Mouse (Mus musculus) MEL (cell line): ENCODE measurements at regions not wholly inside any gene's neighbourhood (a gene's known extent, or its start where the extent isn't known, plus 50 kb on each side); places are given as distances from the start of the nearest gene placed in this dataset.
A peak's percentile ranks its signal among the peaks of the same experiment; 100 is the strongest.

ENCODE experiments used
- DNase-seq: peaks from one replicate; pipeline ENCODE4 v3.0.0; 2011; ENCODE audit warnings: low read depth, low spot score
- H3K27ac ChIP-seq: 2 replicates; pipeline ENCODE4 v1.5.1; 2012; ENCODE audit warnings: low read depth, mild to moderate bottlenecking, control low read depth, low read length, moderate library complexity; ENCODE audit not compliant: control insufficient read depth
- H3K27me3 ChIP-seq, 2 experiments: fragments of 150-350 bp in 1 of 2; sonication (generic) in 1 of 2; 2 replicates each; pipeline ENCODE4 v1.6.1; 2012; ENCODE audit warnings: low read length in 2 of 2, mild to moderate bottlenecking in 2 of 2, improper control_type of control experiment in 1 of 2, moderate library complexity in 1 of 2; ENCODE audit not compliant: insufficient read depth in 2 of 2, control insufficient read depth in 1 of 2
- H3K36me3 ChIP-seq, 2 experiments: 2 replicates each; pipeline ENCODE4 v1.6.1; 2012 to 2014; ENCODE audit warnings: low read length in 2 of 2, improper control_type of control experiment in 1 of 2, inconsistent platforms in 1 of 2, mild to moderate bottlenecking in 1 of 2; ENCODE audit not compliant: insufficient read depth in 2 of 2, control insufficient read depth in 1 of 2
- H3K4me1 ChIP-seq, 2 experiments: fragments of 150-350 bp in 1 of 2; sonication (generic) in 1 of 2; 2 replicates each; pipeline ENCODE4 v1.6.1; 2012; ENCODE audit warnings: low read length in 2 of 2, improper control_type of control experiment in 1 of 2, mild to moderate bottlenecking in 1 of 2; ENCODE audit not compliant: insufficient read depth in 2 of 2, control insufficient read depth in 1 of 2
- H3K4me3 ChIP-seq, 2 experiments: fragments of 150-350 bp in 1 of 2; sonication (generic) in 1 of 2; 2 replicates each; pipeline ENCODE4 v1.5.1; 2012; ENCODE audit warnings: low read depth in 2 of 2, low read length in 2 of 2, mild to moderate bottlenecking in 2 of 2, moderate library complexity in 2 of 2, control low read depth in 1 of 2, improper control_type of control experiment in 1 of 2; ENCODE audit not compliant: control insufficient read depth in 1 of 2, insufficient read depth in 1 of 2
- H3K79me2 ChIP-seq: 2 replicates; pipeline ENCODE4 v1.6.1; 2012; ENCODE audit warnings: mild to moderate bottlenecking, low read length, moderate library complexity; ENCODE audit not compliant: control insufficient read depth, poor library complexity, insufficient read depth
- H3K9ac ChIP-seq: 2 replicates; pipeline ENCODE4 v1.6.1; 2012; ENCODE audit warnings: low read depth, mild to moderate bottlenecking, control low read depth, low read length, moderate library complexity; ENCODE audit not compliant: control insufficient read depth, poor library complexity, severe bottlenecking
- H3K9me3 ChIP-seq: fragments of 150-350 bp; sonication (generic); replicated peaks from 2 replicates; pipeline ENCODE4 v1.6.1; 2012; ENCODE audit warnings: mild to moderate bottlenecking, low read length, improper control_type of control experiment, moderate library complexity; ENCODE audit not compliant: insufficient read depth
- BHLHE40 ChIP-seq: IDR thresholded peaks from 2 replicates; pipeline ENCODE4 v1.6.1; 2012; ENCODE audit warnings: low read depth, mild to moderate bottlenecking, inconsistent platforms, low read length, improper control_type of control experiment, borderline replicate concordance
- CHD1 ChIP-seq: IDR thresholded peaks from 2 replicates; pipeline ENCODE4 v1.6.1; 2012; ENCODE audit warnings: low read depth, mild to moderate bottlenecking, inconsistent platforms, low read length, improper control_type of control experiment
- CHD2 ChIP-seq: IDR thresholded peaks from 2 replicates; pipeline ENCODE4 v1.6.1; 2011; ENCODE audit warnings: low read length, improper control_type of control experiment
- CTCF ChIP-seq, 3 experiments: IDR thresholded peaks in 2 of 3; conservative IDR thresholded peaks in 1 of 3; 2 replicates each; pipeline ENCODE4 v1.5.1; 2011 to 2012; ENCODE audit warnings: low read length in 3 of 3, low read depth in 2 of 3, mild to moderate bottlenecking in 2 of 3, improper control_type of control experiment in 1 of 3, inconsistent platforms in 1 of 3, mixed read lengths in 1 of 3, moderate library complexity in 1 of 3; ENCODE audit not compliant: control insufficient read depth in 1 of 3, insufficient read depth in 1 of 3, poor library complexity in 1 of 3, severe bottlenecking in 1 of 3
- ELF1 ChIP-seq: IDR thresholded peaks from 2 replicates; pipeline ENCODE4 v1.6.1; 2014; ENCODE audit warnings: low read depth, mild to moderate bottlenecking, inconsistent platforms, low read length, improper control_type of control experiment, moderate library complexity
- EP300 ChIP-seq, 2 experiments: IDR thresholded peaks; 2 replicates each; pipeline ENCODE4 v1.6.1; 2011; ENCODE audit warnings: improper control_type of control experiment in 2 of 2, low read length in 2 of 2, low read depth in 1 of 2, mild to moderate bottlenecking in 1 of 2
- GATA1 ChIP-seq: IDR thresholded peaks from 2 replicates; pipeline ENCODE4 v1.6.1; 2011; ENCODE audit warnings: low read depth, low read length, improper control_type of control experiment
- HCFC1 ChIP-seq: IDR thresholded peaks from 2 replicates; pipeline ENCODE4 v1.6.1; 2012; ENCODE audit warnings: low read depth, mild to moderate bottlenecking, inconsistent platforms, low read length, improper control_type of control experiment, moderate library complexity
- JUND ChIP-seq: IDR thresholded peaks from 2 replicates; pipeline ENCODE4 v1.6.1; 2011; ENCODE audit warnings: low read depth, mild to moderate bottlenecking, improper control_type of control experiment, low read length
- KAT2A ChIP-seq: conservative IDR thresholded peaks from 2 replicates; pipeline ENCODE4 v1.6.1; 2012; ENCODE audit warnings: low read depth, low read length, improper control_type of control experiment, inconsistent platforms
- MAZ ChIP-seq: IDR thresholded peaks from 2 replicates; pipeline ENCODE4 v1.6.1; 2012; ENCODE audit warnings: low read depth, mild to moderate bottlenecking, inconsistent platforms, low read length, improper control_type of control experiment
- MXI1 ChIP-seq: IDR thresholded peaks from 2 replicates; pipeline ENCODE4 v1.6.1; 2011; ENCODE audit warnings: mild to moderate bottlenecking, low read depth, low read length, improper control_type of control experiment
- MYB ChIP-seq: IDR thresholded peaks from 2 replicates; pipeline ENCODE4 v1.6.1; 2011; ENCODE audit warnings: mild to moderate bottlenecking, low read depth, low read length, improper control_type of control experiment
- MYC ChIP-seq: IDR thresholded peaks from 2 replicates; pipeline ENCODE4 v1.6.1; 2011; ENCODE audit warnings: low read depth, mild to moderate bottlenecking, low read length, improper control_type of control experiment, moderate library complexity
- NELFE ChIP-seq: IDR thresholded peaks from 2 replicates; pipeline ENCODE4 v1.6.1; 2011; ENCODE audit warnings: low read depth, low read length, improper control_type of control experiment
- NRF1 ChIP-seq: IDR thresholded peaks from 2 replicates; pipeline ENCODE4 v1.6.1; 2014; ENCODE audit warnings: low read depth, mild to moderate bottlenecking, inconsistent platforms, low read length, improper control_type of control experiment, moderate library complexity; ENCODE audit not compliant: poor library complexity, insufficient read depth, severe bottlenecking
- POLR2A ChIP-seq, 2 experiments: IDR thresholded peaks; 2 replicates each; pipeline ENCODE4 v1.6.1; 2011 to 2012; ENCODE audit warnings: low read length in 2 of 2, mild to moderate bottlenecking in 2 of 2, control low read depth in 1 of 2, improper control_type of control experiment in 1 of 2, low read depth in 1 of 2, moderate library complexity in 1 of 2; ENCODE audit not compliant: control insufficient read depth in 1 of 2, insufficient read depth in 1 of 2, poor library complexity in 1 of 2
- POLR2AphosphoS5 ChIP-seq: IDR thresholded peaks from 2 replicates; pipeline ENCODE4 v1.6.1; 2012; ENCODE audit warnings: low read depth, borderline replicate concordance, mild to moderate bottlenecking, inconsistent platforms, low read length, moderate library complexity, mixed read lengths
- RCOR1 ChIP-seq: IDR thresholded peaks from 2 replicates; pipeline ENCODE4 v1.6.1; 2012; ENCODE audit warnings: low read depth, mild to moderate bottlenecking, inconsistent platforms, low read length, improper control_type of control experiment
- SIN3A ChIP-seq: IDR thresholded peaks from 2 replicates; pipeline ENCODE4 v1.6.1; 2012; ENCODE audit warnings: low read length, improper control_type of control experiment, inconsistent platforms
- TAL1 ChIP-seq: IDR thresholded peaks from 2 replicates; pipeline ENCODE4 v1.6.1; 2012; ENCODE audit warnings: mild to moderate bottlenecking, inconsistent platforms, low read length, moderate library complexity, mixed read lengths
- TBP ChIP-seq: IDR thresholded peaks from 2 replicates; pipeline ENCODE4 v1.8.0; 2011; ENCODE audit warnings: low read depth, low read length, improper control_type of control experiment
- UBTF ChIP-seq: IDR thresholded peaks from 2 replicates; pipeline ENCODE4 v1.6.1; 2012; ENCODE audit warnings: low read depth, mild to moderate bottlenecking, inconsistent platforms, low read length, improper control_type of control experiment, moderate library complexity, borderline replicate concordance; ENCODE audit not compliant: insufficient read depth
- ZKSCAN1 ChIP-seq: IDR thresholded peaks from 2 replicates; pipeline ENCODE4 v1.6.1; 2012; ENCODE audit warnings: low read depth, mild to moderate bottlenecking, inconsistent platforms, low read length, improper control_type of control experiment, moderate library complexity
- ZNF384 ChIP-seq: IDR thresholded peaks from 2 replicates; pipeline ENCODE4 v1.6.1; 2012; ENCODE audit warnings: low read depth, mild to moderate bottlenecking, inconsistent platforms, low read length, improper control_type of control experiment

GRCm38 (mm10) chr17:85780477-85780876 lies 92.4 kb upstream of the Six2 start:
- Histone ChIP-seq H3K9me3 (no peaks in the 10 kb centered on the region), H3K27ac (no peak overlapping the region), H3K9ac (no peak overlapping the region), H3K4me1 (no peaks in the 10 kb centered on the region), H3K36me3 (no peaks in the 10 kb centered on the region), H3K79me2 (no peaks in the 10 kb centered on the region), H3K27me3 (peaks cover 0 to 2% of the 10 kb centered on the region in 2 experiments; a peak in 1 of 4 replicates), H3K4me3 (no peak overlapping the region)
- TF ChIP-seq EP300 (IDR thresholded peaks at IDR 0.05; ENCODE audit: low read depth in 1 of 2, low read length in 2 of 2) (0 out of 4 replicates have a peak, but pooled peaks of 1 of the 2 experiments have one; percentile 5), MYB (no peak), ELF1 (no peak), BHLHE40 (no peak), TBP (no peak), POLR2A (IDR thresholded peaks at IDR 0.05; ENCODE audit: control insufficient read depth in 1 of 2, insufficient read depth in 1 of 2, low read depth in 1 of 2, low read length in 2 of 2, poor library complexity in 1 of 2) (no peak), CTCF (IDR thresholded peaks at IDR 0.05 in 2 of 3, conservative IDR thresholded peaks at IDR 0.05 in 1 of 3; ENCODE audit: control insufficient read depth in 1 of 3, insufficient read depth in 1 of 3, low read depth in 2 of 3, low read length in 3 of 3, poor library complexity in 1 of 3, severe bottlenecking in 1 of 3) (no peak)
- DNase-seq = peak; percentile 19

- Histone ChIP-seq H3K27me3 (peaks cover 0 to 3% of the 10 kb centered on the region in 2 experiments; a peak in 1 of 4 replicates), H3K79me2 (no peaks in the 10 kb centered on the region), H3K9me3 (no peaks in the 10 kb centered on the region), H3K36me3 (no peaks in the 10 kb centered on the region), H3K4me1 (no peaks in the 10 kb centered on the region), H3K4me3 (no peak overlapping the region), H3K9ac (no peak overlapping the region), H3K27ac (no peak overlapping the region)
- no peak for DNase-seq
- TF ChIP-seq EP300 (IDR thresholded peaks at IDR 0.05; ENCODE audit: low read depth in 1 of 2, low read length in 2 of 2) (no peak), ZKSCAN1 (no peak), HCFC1 (no peak)
Observed at GRCm38 (mm10) chr17:85776876-85777275, 88.8 kb upstream of the Six2 start.

- Histone ChIP-seq H3K36me3 (no peaks in the 10 kb centered on the region), H3K9ac (no peak overlapping the region), H3K79me2 (no peaks in the 10 kb centered on the region), H3K9me3 (no peaks in the 10 kb centered on the region)
- TF ChIP-seq RCOR1 = no peak
- no peak for TF ChIP-seq NELFE
- no peak for TF ChIP-seq UBTF
- TF ChIP-seq POLR2AphosphoS5 = no peak
- no peak for TF ChIP-seq CTCF (IDR thresholded peaks at IDR 0.05 in 2 of 3, conservative IDR thresholded peaks at IDR 0.05 in 1 of 3; ENCODE audit: control insufficient read depth in 1 of 3, insufficient read depth in 1 of 3, low read depth in 2 of 3, low read length in 3 of 3, poor library complexity in 1 of 3, severe bottlenecking in 1 of 3)
- no peak for TF ChIP-seq CHD1
- no peak for TF ChIP-seq JUND
- TF ChIP-seq ZNF384 = no peak
- TF ChIP-seq MYC = no peak
- no peak for TF ChIP-seq CHD2
- TF ChIP-seq GATA1 = no peak
- no peak for TF ChIP-seq MAZ
- TF ChIP-seq TAL1 = no peak
- no peak for TF ChIP-seq SIN3A
- no peak for TF ChIP-seq KAT2A
- TF ChIP-seq NRF1 = no peak
- TF ChIP-seq MYB = no peak
- no peak for TF ChIP-seq ZKSCAN1
- no peak for TF ChIP-seq MXI1
- TF ChIP-seq, all 39 proteins: peak for 0
- no peaks in the 10 kb centered on the region for H3K4me1 ChIP-seq
- no peak overlapping the region for H3K4me3 ChIP-seq
- no peak overlapping the region for H3K27ac ChIP-seq
- no peak for DNase-seq
- H3K27me3 ChIP-seq = peaks cover 0 to 1% of the 10 kb centered on the region in 2 experiments; a peak in 1 of 4 replicates
Observed at GRCm38 (mm10) chr17:85768341-85768740, 80.3 kb upstream of the Six2 start.
